Mouse (Mus musculus): Measurements from ENCODE around the gene Tex264.

Gene Tex264

GRCm38 (mm10) chr9:106685249-106686101 lies at the start of gene Tex264:
TSS of gene Tex264 (minus strand) at chr9:106685927.
- in situ Hi-C loops (cut with MboI): loop anchor here (10.0 to 25.0 kb wide), 2 partner anchors 209 to 602 kb away; partner anchors contain the start of genes Cish, Manf and Mapkapk3

- in situ Hi-C loops (cut with MboI): no loop called here
These were observed 48.0 kb upstream of the Tex264 start for GRCm38 (mm10) chr9:106733690-106734089.

GRCm38 (mm10) chr9:106729416-106729815 lies 43.7 kb upstream of the Tex264 start:
- in situ Hi-C loops (cut with MboI): no loop called here

- in situ Hi-C loops (cut with MboI): no loop called here
These were observed 41.2 kb upstream of the Tex264 start for GRCm38 (mm10) chr9:106726891-106727290.

GRCm38 (mm10) chr9:106725435-106725834 lies 39.7 kb upstream of the Tex264 start:
- in situ Hi-C loops (cut with MboI): no loop called here

- in situ Hi-C loops (cut with MboI): no loop called here
These were observed 39.1 kb upstream of the Tex264 start for GRCm38 (mm10) chr9:106724864-106725263.

- in situ Hi-C loops (cut with MboI): no loop called here
These were observed 31.0 kb upstream of the Tex264 start for GRCm38 (mm10) chr9:106716729-106717128.

GRCm38 (mm10) chr9:106716232-106716631 lies 30.5 kb upstream of the Tex264 start:
- in situ Hi-C loops (cut with MboI): no loop called here

- in situ Hi-C loops (cut with MboI): no loop called here
These were observed 26.7 kb upstream of the Tex264 start for GRCm38 (mm10) chr9:106712470-106712869.

- in situ Hi-C loops (cut with MboI): loop anchor here (25.0 kb wide), 1 partner anchor 594 kb away; the partner anchor contains the start of genes Cish and Mapkapk3
These were observed 7.3 kb upstream of the Tex264 start for GRCm38 (mm10) chr9:106692973-106693481.

GRCm38 (mm10) chr9:106688834-106689233 lies 3.1 kb upstream of the Tex264 start:
- in situ Hi-C loops (cut with MboI): loop anchor here (10.0 to 25.0 kb wide), 2 partner anchors 206 to 598 kb away; partner anchors contain the start of genes Cish, Manf and Mapkapk3

- in situ Hi-C loops (cut with MboI): loop anchor here (10.0 to 25.0 kb wide), 2 partner anchors 208 to 600 kb away; partner anchors contain the start of genes Cish, Manf and Mapkapk3
These were observed 1.4 kb upstream of the Tex264 start for GRCm38 (mm10) chr9:106686983-106687650.

GRCm38 (mm10) chr9:106684918-106685248 lies 844 bp downstream of the Tex264 start:
- in situ Hi-C loops (cut with MboI): loop anchor here (10.0 to 25.0 kb wide), 2 partner anchors 210 to 602 kb away; partner anchors contain the start of genes Cish, Manf and Mapkapk3

GRCm38 (mm10) chr9:106684093-106684872 lies 1.4 kb downstream of the Tex264 start:
- in situ Hi-C loops (cut with MboI): loop anchor here (10.0 to 25.0 kb wide), 2 partner anchors 211 to 603 kb away; partner anchors contain the start of genes Cish, Manf and Mapkapk3

- in situ Hi-C loops (cut with MboI): loop anchor here (10.0 to 25.0 kb wide), 2 partner anchors 214 to 606 kb away; partner anchors contain the start of genes Cish, Manf and Mapkapk3
These were observed 4.7 kb downstream of the Tex264 start for GRCm38 (mm10) chr9:106681026-106681425.

- in situ Hi-C loops (cut with MboI): loop anchor here (25.0 kb wide), 1 partner anchor 609 kb away; the partner anchor contains the start of genes Cish and Mapkapk3
These were observed 7.5 kb downstream of the Tex264 start for GRCm38 (mm10) chr9:106678242-106678641.

- in situ Hi-C loops (cut with MboI): loop anchor here (25.0 kb wide), 1 partner anchor 610 kb away; the partner anchor contains the start of genes Cish and Mapkapk3
These were observed 8.0 kb downstream of the Tex264 start for GRCm38 (mm10) chr9:106677702-106678101.

GRCm38 (mm10) chr9:106676571-106676970 lies 9.2 kb downstream of the Tex264 start:
- in situ Hi-C loops (cut with MboI): loop anchor here (25.0 kb wide), 1 partner anchor 611 kb away; the partner anchor contains the start of genes Cish and Mapkapk3

GRCm38 (mm10) chr9:106675965-106676364 lies 9.8 kb downstream of the Tex264 start:
- in situ Hi-C loops (cut with MboI): loop anchor here (25.0 kb wide), 1 partner anchor 611 kb away; the partner anchor contains the start of genes Cish and Mapkapk3

- in situ Hi-C loops (cut with MboI): loop anchor here (25.0 kb wide), 1 partner anchor 612 kb away; the partner anchor contains the start of genes Cish and Mapkapk3
These were observed 10.2 kb downstream of the Tex264 start for GRCm38 (mm10) chr9:106675480-106675879.

- in situ Hi-C loops (cut with MboI): no loop called here
These were observed 11.9 kb downstream of the Tex264 start for GRCm38 (mm10) chr9:106673860-106674259.

Data from mature B cell (primary cell).